ENCODE assay signal across 8 mouse cellular contexts in the genomic region with DNA sequence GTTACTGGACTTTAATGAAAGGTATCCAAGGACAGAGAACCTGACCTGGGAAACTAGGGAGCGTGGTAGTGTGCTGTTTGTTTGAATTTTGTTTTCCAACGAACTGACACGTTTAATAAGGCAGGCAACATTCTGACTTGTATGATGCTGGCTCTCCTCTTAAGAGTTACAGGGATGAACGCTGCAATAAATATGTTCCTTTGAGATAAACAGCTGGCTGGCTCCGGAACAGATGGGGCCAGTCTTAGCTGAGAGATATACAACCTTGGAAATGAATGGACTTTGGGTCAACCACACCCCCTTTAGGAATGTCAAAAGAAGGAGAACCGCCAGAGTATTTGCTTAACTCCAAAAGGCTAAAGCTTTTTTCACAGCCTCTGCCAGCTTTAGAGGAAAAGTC. TPM values are rescaled to one million over a fixed set of nuclear protein-coding genes. Genes with fewer than 3 reads are reported as not detected.
A peak's percentile ranks its signal among the peaks of the same experiment; 100 is the strongest.
DNase-seq lines count a peak whose midpoint lies in the region; ATAC-seq and TF ChIP-seq lines count a peak whose summit lies in the region.

No protein-coding gene starts in this region.

- peak; percentile 67 for ATAC-seq in erythroblast, adult 5-6 weeks (replicated peaks; ENCODE audit: low FRiP score, poor library complexity, severe bottlenecking)

- H3K9me3 ChIP-seq in midbrain, embryonic 10.5 days (replicated peaks) = no peaks in the 10 kb centered on the region

- H3K27ac ChIP-seq in midbrain, embryonic 10.5 days (replicated peaks) = peak overlapping the region; percentile 98; the same call in 1 of the 2 replicates
- no peak overlapping the region for H3K27ac ChIP-seq in thymus, adult 2 months (ENCODE audit: control insufficient read depth, insufficient read depth, low read length)

- DNase-seq in urinary bladder, postnatal 14 days (ENCODE audit: low spot score) = peak; percentile 48
- no peak for DNase-seq in urinary bladder, adult 2 months (ENCODE audit: low spot score)
- peak; percentile 6 to 20 for DNase-seq in kidney, adult 8-10 months
- DNase-seq in midbrain, embryonic 10.5 days (ENCODE audit: low spot score) = peak; percentile 26
- DNase-seq in thymus, adult 2 months = no peak
- DNase-seq in natural killer cell, adult 2 months (ENCODE audit: low spot score in 2 of 2) = no peak
- DNase-seq in adrenal gland, postnatal 4 days (ENCODE audit: low spot score in 2 of 2) = no peak

- H3K27me3 ChIP-seq in midbrain, embryonic 10.5 days (ENCODE audit: low read depth, poor library complexity, severe bottlenecking) = peaks cover 12% of the 10 kb centered on the region; the same call in 1 of the 2 replicates
- H3K27me3 ChIP-seq in thymus, adult 2 months (ENCODE audit: control insufficient read depth, insufficient read depth, low read length) = peaks cover 10% of the 10 kb centered on the region

- H3K4me3 ChIP-seq in midbrain, embryonic 10.5 days = peak overlapping the region; percentile 82
- H3K4me3 ChIP-seq in thymus, adult 2 months (ENCODE audit: control insufficient read depth, insufficient read depth, low read length) = no peak overlapping the region

- H3K36me3 ChIP-seq in midbrain, embryonic 10.5 days = peaks cover 19% of the 10 kb centered on the region
- peaks cover 4% of the 10 kb centered on the region; the same call in 1 of the 2 replicates for H3K36me3 ChIP-seq in thymus, adult 2 months (ENCODE audit: control insufficient read depth, insufficient read depth, low read length)

- WGBS in midbrain, embryonic 10.5 days = 3% methylated on average over 6 of the region's 6 CpGs
- 7% methylated on average over 6 of the region's 6 CpGs for WGBS in thymus, adult 2 months

- no peak for TF ChIP-seq POLR2A in thymus, adult 2 months (IDR thresholded peaks at IDR 0.05; ENCODE audit: control insufficient read depth, extremely low read depth, insufficient read depth, low read length, poor library complexity)

- no peak for TF ChIP-seq CTCF in thymus, adult 2 months (IDR thresholded peaks at IDR 0.05; ENCODE audit: borderline replicate concordance, control insufficient read depth, extremely low read depth, insufficient read depth, low read length, poor library complexity)

- peaks cover 45% of the 10 kb centered on the region for H3K4me1 ChIP-seq in midbrain, embryonic 10.5 days
- H3K4me1 ChIP-seq in thymus, adult 2 months (replicated peaks; ENCODE audit: control insufficient read depth, insufficient read depth, low read length) = peaks cover 5% of the 10 kb centered on the region

RNA-seq across cellular contexts. Expression of gene Rab30, which starts 1.4 kb away (rescaled TPM):
- polyA plus RNA-seq in urinary bladder, adult 2 months (2012; rRNA removed) = 9.2 and 10.2 TPM in 2 replicates
- total RNA-seq in erythroblast, adult 5-6 weeks (2015; ENCODE audit: low replicate concordance) = 30.4 and 43.3 TPM in 2 replicates
- total RNA-seq in erythroblast, adult 5-6 weeks (2017; ENCODE audit: low replicate concordance) = 15.8 and 25.8 TPM in 2 replicates
- polyA plus RNA-seq in midbrain, embryonic 10.5 days (2016; fragmentation: Nextera tagmentation; extraction: Ambion mirVana) = 15.1 and 18.1 TPM in 2 replicates
- polyA plus RNA-seq in thymus, adult 2 months (2012; rRNA removed) = 1.1 and 1.2 TPM in 2 replicates
- 1 to 10 TPM; 7.6 to 8.0 TPM for total RNA-seq in adrenal gland, postnatal 4 days (2021)

Comparison
In these comparisons a context has a peak if more than half of its experiments do, and no peak if none do; other contexts are left out.
1. DNase-seq: peak in urinary bladder, postnatal 14 days (single experiment), kidney, adult 8-10 months (2 of 2) and midbrain, embryonic 10.5 days (single experiment); none in urinary bladder, adult 2 months (single experiment), thymus, adult 2 months (single experiment), natural killer cell, adult 2 months (0 of 2) and adrenal gland, postnatal 4 days (0 of 2).